Mouse (Mus musculus) heart, postnatal 0 days (tissue): ENCODE results near the gene Cd24a. TPM values are rescaled to one million over a fixed set of nuclear protein-coding genes. Genes with fewer than 3 reads are reported as not detected.

Source experiments
- ATAC-seq: fragments of 200-750 bp; cut with Nextera tagmentation; 2 replicates; pipeline ENCODE4 v1.8.0; 2017; ENCODE audit warnings: low read depth, moderate number of reproducible peaks, moderate library complexity; ENCODE audit not compliant: insufficient read depth
- DNase-seq: peaks from one replicate; pipeline ENCODE4 v3.0.0-alpha.2; 2016; ENCODE audit warnings: low spot score
- H3K27ac ChIP-seq: fragments of 300-500 bp; sonication (generic); 2 replicates; pipeline ENCODE4 v1.5.1; 2014; ENCODE audit warnings: low read depth, mild to moderate bottlenecking
- H3K27me3 ChIP-seq: fragments of 300-500 bp; sonication (generic); 2 replicates; pipeline ENCODE4 v1.6.1; 2014; ENCODE audit warnings: low read length, mixed read lengths; ENCODE audit not compliant: control insufficient read depth, insufficient read depth
- H3K36me3 ChIP-seq: fragments of 300-500 bp; sonication (generic); replicated peaks from 2 replicates; pipeline ENCODE4 v1.6.1; 2014; ENCODE audit warnings: low read length, mixed read lengths; ENCODE audit not compliant: control insufficient read depth, insufficient read depth
- H3K4me1 ChIP-seq: fragments of 300-500 bp; sonication (generic); 2 replicates; pipeline ENCODE4 v1.6.1; 2014; ENCODE audit warnings: antibody characterized with exemption; ENCODE audit not compliant: control insufficient read depth, insufficient read depth
- H3K4me2 ChIP-seq: fragments of 300-500 bp; sonication (generic); 2 replicates; pipeline ENCODE4 v1.6.1; 2014; ENCODE audit warnings: low read depth, mild to moderate bottlenecking, low read length, moderate library complexity
- H3K4me3 ChIP-seq: fragments of 300-500 bp; sonication (generic); 2 replicates; pipeline ENCODE4 v1.5.1; 2014; ENCODE audit warnings: low read depth, low read length
- H3K9ac ChIP-seq: fragments of 300-500 bp; sonication (generic); replicated peaks from 2 replicates; pipeline ENCODE4 v1.6.1; 2014; ENCODE audit warnings: low read depth, low read length, mixed read lengths
- H3K9me3 ChIP-seq: fragments of 300-500 bp; sonication (generic); replicated peaks from 2 replicates; pipeline ENCODE4 v1.6.1; 2016; ENCODE audit warnings: low read length; ENCODE audit not compliant: control insufficient read depth
- CTCF ChIP-seq: IDR thresholded peaks from 2 replicates; pipeline ENCODE4 v1.5.1; 2016; ENCODE audit warnings: antibody characterized with exemption, control low read depth, low read depth
- EP300 ChIP-seq: IDR thresholded peaks from 2 replicates; pipeline ENCODE4 v1.6.1; 2016; ENCODE audit warnings: antibody characterized with exemption, low read depth
- WGBS: fragments of 180-500 bp; shearing (Covaris S2); extraction: QIAGEN DNeasy Blood & Tissue Kit; methylation state at CpG from one replicate; pipeline ENCODE4 v1.1.7; 2014; 5-methylcytosine and 5-hydroxymethylcytosine counted together
- polyA plus RNA-seq: library from polyadenylated mRNA; unstranded; fragments of >200 nt; fragmentation: Nextera tagmentation; extraction: Ambion mirVana; gene quantifications from 2 replicates; pipeline ENCODE4 v1.2.1, GENCODE M21; 2015
- total RNA-seq: library from RNA; depleted of rRNA; stranded (reverse); fragments of >200 nt; gene quantifications from 2 replicates; pipeline ENCODE4 v1.2.3, GENCODE M21; 2014; ENCODE audit warnings: low replicate concordance; rRNA removed

The Cd24a gene
- total and polyA plus RNA-seq, 2 experiments from 2014 or later = 32.9 to 62.2 TPM

- Histone ChIP-seq H3K27ac (no peak overlapping the region), H3K4me1 (no peaks in the 10 kb centered on the region), H3K4me3 (no peak overlapping the region), H3K9ac (no peak overlapping the region), H3K36me3 (no peaks in the 10 kb centered on the region), H3K4me2 (no peak overlapping the region), H3K27me3 (no peaks in the 10 kb centered on the region), H3K9me3 (no peaks in the 10 kb centered on the region)
- no peak for DNase-seq
- TF ChIP-seq EP300 (no peak), CTCF (no peak)
- ATAC-seq = no peak
Measured at GRCm38 (mm10) chr10:43629857-43630256, 51.8 kb downstream of the Cd24a start.

- Histone ChIP-seq H3K27me3 (no peaks in the 10 kb centered on the region), H3K4me1 (no peaks in the 10 kb centered on the region), H3K9ac (no peak overlapping the region), H3K36me3 (no peaks in the 10 kb centered on the region), H3K4me2 (no peak overlapping the region), H3K27ac (no peak overlapping the region), H3K9me3 (no peaks in the 10 kb centered on the region), H3K4me3 (no peak overlapping the region)
- TF ChIP-seq EP300 (no peak), CTCF (no peak)
- DNase-seq = no peak
- no peak for ATAC-seq
- 63% methylated on average over 4 of the region's 4 CpGs for WGBS
Measured at GRCm38 (mm10) chr10:43630634-43631033, 52.5 kb downstream of the Cd24a start.

- Histone ChIP-seq H3K27ac (no peak overlapping the region), H3K9ac (no peak overlapping the region), H3K4me1 (no peaks in the 10 kb centered on the region), H3K4me2 (no peak overlapping the region), H3K9me3 (no peaks in the 10 kb centered on the region), H3K4me3 (no peak overlapping the region), H3K36me3 (no peaks in the 10 kb centered on the region), H3K27me3 (no peaks in the 10 kb centered on the region)
- no peak for TF ChIP-seq CTCF
- ATAC-seq (no peak), DNase-seq (no peak)
Measured at GRCm38 (mm10) chr10:43631049-43631448, 53.0 kb downstream of the Cd24a start.

GRCm38 (mm10) chr10:43631639-43632354 is 53.7 kb downstream of the Cd24a start:
- Histone ChIP-seq H3K9me3 (no peaks in the 10 kb centered on the region), H3K4me1 (no peaks in the 10 kb centered on the region), H3K9ac (no peak overlapping the region), H3K4me2 (no peak overlapping the region), H3K27me3 (no peaks in the 10 kb centered on the region), H3K36me3 (no peaks in the 10 kb centered on the region), H3K4me3 (no peak overlapping the region), H3K27ac (no peak overlapping the region)
- 68% methylated on average over 2 of the region's 2 CpGs for WGBS
- ATAC-seq = no peak
- no peak for DNase-seq
- TF ChIP-seq CTCF (no peak), EP300 (no peak)

GRCm38 (mm10) chr10:43633117-43633516 is 55.0 kb downstream of the Cd24a start:
- ATAC-seq (no peak), DNase-seq (no peak)
- H3K4me1 ChIP-seq = no peaks in the 10 kb centered on the region
- H3K9me3 ChIP-seq = no peaks in the 10 kb centered on the region
- no peak overlapping the region for H3K27ac ChIP-seq
- H3K27me3 ChIP-seq = no peaks in the 10 kb centered on the region
- H3K4me3 ChIP-seq = no peak overlapping the region
- H3K9ac ChIP-seq = no peak overlapping the region
- H3K4me2 ChIP-seq = no peak overlapping the region
- 82% methylated on average over 4 of the region's 4 CpGs for WGBS
- H3K36me3 ChIP-seq = no peaks in the 10 kb centered on the region
- TF ChIP-seq EP300 (no peak), CTCF (no peak)

Other genes with a start within 250 kb of the Cd24a start
- 9.6 and 12.6 TPM in 2 replicates for gene Bend3, start 99.5 kb upstream of the Cd24a start, total RNA-seq
- gene Bend3, start 99.5 kb upstream of the Cd24a start, polyA plus RNA-seq = 1.1 and 1.2 TPM in 2 replicates
- gene Gm9803, start 54.2 kb upstream of the Cd24a start, total RNA-seq = 5.1 and 6.6 TPM in 2 replicates
- 23.4 and 26.9 TPM in 2 replicates for gene Gm9803, start 54.2 kb upstream of the Cd24a start, polyA plus RNA-seq
- gene 1700021F05Rik, start 37.3 kb upstream of the Cd24a start, total RNA-seq = 30.7 and 43.0 TPM in 2 replicates
- gene 1700021F05Rik, start 37.3 kb upstream of the Cd24a start, polyA plus RNA-seq = 129 and 133 TPM in 2 replicates